Mouse (Mus musculus) heart, postnatal 36 days (tissue): ENCODE results near the gene Olfr476. TPM values are rescaled to one million over a fixed set of nuclear protein-coding genes. Genes with fewer than 3 reads are reported as not detected.
"Not testable (repeated sequence)": the region's sequence is repeated elsewhere in the genome, so short reads cannot be mapped to it uniquely, and the experiment has no call there.

Source experiments
- DNase-seq, 2 experiments: peaks; one replicate each; pipeline ENCODE4 v3.0.0; 2021 to 2022
- intact Hi-C: fragments of 180-260 bp; cut with DNase I; formaldehyde crosslinking; loops from one replicate; pipeline ENCODE4 v1.15.1; 2025
- total RNA-seq, 2 experiments: library from RNA; stranded (reverse); gene quantifications; 2 replicates each; pipeline ENCODE4 v1.2.3; 2021

Olfr476 gene
- not detected for total RNA-seq

- intact Hi-C loops, result no loop called here
- DNase-seq, result no peak
Observed at GRCm38 (mm10) chr7:107964503-107964902, at the start of gene Olfr476. Gene Olfr476, plus strand, starts transcription at chr7:107964803.

DNA sequence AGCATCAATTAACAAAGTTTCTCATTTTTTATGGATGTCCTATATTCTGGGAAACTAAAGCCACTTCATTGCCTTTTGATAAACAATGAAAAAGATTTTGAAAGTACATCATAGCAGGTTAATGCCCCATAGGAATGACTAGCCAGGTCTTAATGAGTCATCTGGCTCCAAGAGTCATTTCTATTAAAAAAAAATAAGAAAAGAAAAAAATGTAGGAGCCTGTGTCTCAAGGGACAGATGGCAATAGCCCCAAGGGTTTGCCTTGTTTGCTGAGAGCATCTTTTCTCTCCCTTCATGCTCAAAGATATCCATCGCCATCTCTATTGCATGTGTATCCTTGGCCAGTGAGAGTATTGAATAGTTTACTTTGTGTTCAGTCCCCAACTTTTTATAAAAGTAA, 34.5 kb upstream of the Olfr476 start, which contains the start of gene Olfr473:
TSS of gene Olfr473 (plus strand) at position 301 of the 400 bp plus-strand sequence.
- no peak for DNase-seq
- intact Hi-C loops, result no loop called here

GRCm38 (mm10) chr7:107952539-107952938, 12.1 kb upstream of the Olfr476 start:
- intact Hi-C loops, DNase-seq: not testable (repeated sequence)

DNA sequence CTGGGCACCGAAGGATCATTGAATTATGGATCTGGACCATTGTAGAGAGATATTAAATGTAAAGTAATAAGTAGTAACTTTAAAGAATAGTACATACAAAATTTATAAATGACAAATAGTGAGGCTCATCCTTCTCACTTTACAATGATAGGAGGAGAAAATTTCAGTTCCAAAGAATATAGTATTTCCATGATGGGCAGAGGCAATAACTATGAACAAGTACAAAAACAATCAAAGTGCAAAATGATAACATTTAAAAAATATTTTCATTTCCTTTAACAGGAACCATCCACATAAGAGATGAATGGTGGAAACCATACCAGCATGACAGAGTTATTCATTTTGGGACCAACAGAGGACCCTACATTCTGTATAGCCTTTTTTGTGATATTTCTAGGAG, 10.3 kb upstream of the Olfr476 start, which contains the start of gene Olfr474:
TSS of gene Olfr474 (plus strand) at position 301 of the 400 bp plus-strand sequence.
- DNase-seq, result no peak
- intact Hi-C loops, result no loop called here

DNA sequence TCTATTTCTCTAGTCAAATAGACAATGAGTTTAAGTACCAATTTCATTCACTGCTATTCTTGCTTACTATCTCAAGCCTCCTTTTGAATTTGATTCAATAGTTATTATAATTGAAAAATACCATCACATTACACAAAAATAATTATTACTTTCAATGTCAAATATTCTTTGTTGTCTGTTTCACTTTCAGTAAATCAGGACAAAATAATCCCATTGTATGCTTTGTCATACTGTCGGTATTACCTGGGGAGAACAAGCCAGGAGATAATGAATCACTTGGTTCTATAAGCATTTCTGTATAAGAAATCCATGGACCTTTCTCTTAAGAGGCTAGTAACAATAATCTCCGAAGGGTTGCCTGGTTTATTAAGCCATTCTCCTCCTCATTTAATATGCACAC, 21.8 kb downstream of the Olfr476 start, which contains the start of gene Olfr477:
TSS of gene Olfr477 (plus strand) at position 301 of the 400 bp plus-strand sequence.
- intact Hi-C loops, result no loop called here
- DNase-seq, result no peak

- intact Hi-C loops, result not testable (repeated sequence)
Observed at GRCm38 (mm10) chr7:108014256-108014655, 49.7 kb downstream of the Olfr476 start.

More at GRCm38 (mm10) chr7:108014256-108014655, 49.7 kb downstream of the Olfr476 start:
- DNase-seq, result not testable (repeated sequence)

Other genes starting within 250 kb of the Olfr476 start
- gene Cyb5r2, start 206.8 kb upstream of the Olfr476 start, total RNA-seq, result not detected
- not detected for gene Ovch2, start 163.6 kb upstream of the Olfr476 start, total RNA-seq
- gene Olfr467, start 152.5 kb upstream of the Olfr476 start, total RNA-seq, result not detected
- gene Olfr469, start 139.3 kb upstream of the Olfr476 start, total RNA-seq, result not detected
- not detected for gene Olfr470, start 117.3 kb upstream of the Olfr476 start, total RNA-seq
- not detected for gene Olfr472, start 66.9 kb upstream of the Olfr476 start, total RNA-seq
- gene Olfr473, start 34.4 kb upstream of the Olfr476 start, total RNA-seq, result not detected
- not detected for gene Olfr474, start 10.2 kb upstream of the Olfr476 start, total RNA-seq
- gene Olfr477, start 21.9 kb downstream of the Olfr476 start, total RNA-seq, result not detected
- not detected for gene Olfr478, start 69.2 kb downstream of the Olfr476 start, total RNA-seq
- not detected for gene Olfr479, start 85.9 kb downstream of the Olfr476 start, total RNA-seq
- gene Olfr480, start 102.5 kb downstream of the Olfr476 start, total RNA-seq, result not detected
- gene Olfr481, start 115.1 kb downstream of the Olfr476 start, total RNA-seq, result not detected
- gene Olfr482, start 132.8 kb downstream of the Olfr476 start, total RNA-seq, result 1 to 10 TPM in 1 of 2 experiments, under 1 TPM in 1; 0.62 to 1.0 TPM
- not detected for gene Olfr483, start 136.0 kb downstream of the Olfr476 start, total RNA-seq
- not detected for gene Olfr484, start 162.6 kb downstream of the Olfr476 start, total RNA-seq
- not detected for gene Olfr485, start 195.1 kb downstream of the Olfr476 start, total RNA-seq
- gene Olfr486, start 207.9 kb downstream of the Olfr476 start, total RNA-seq, result not detected
- gene Olfr487, start 249.8 kb downstream of the Olfr476 start, total RNA-seq, result not detected